Mouse (Mus musculus) brain, embryonic 14.5 days (tissue): ENCODE data around the gene Ankrd31. TPM values are rescaled to one million over a fixed set of nuclear protein-coding genes. Genes with fewer than 3 reads are reported as not detected.
"Not testable (repeated sequence)": the region's sequence is repeated elsewhere in the genome, so short reads cannot be mapped to it uniquely, and the experiment has no call there.

ENCODE experiments used
- DNase-seq: peaks from one replicate; pipeline ENCODE4 v3.0.0-alpha.2; 2011; ENCODE audit warnings: low read depth
- CTCF ChIP-seq: fragments of 200-500 bp; IDR thresholded peaks from 2 replicates; pipeline ENCODE4 v1.5.1; 2012; ENCODE audit warnings: inconsistent platforms, mild to moderate bottlenecking, moderate library complexity, borderline replicate concordance; ENCODE audit not compliant: insufficient read depth, insufficient read length; ENCODE audit errors: extremely low read depth
- POLR2A ChIP-seq: fragments of 200-500 bp; IDR thresholded peaks from 2 replicates; pipeline ENCODE4 v1.6.1; 2012; ENCODE audit warnings: mild to moderate bottlenecking, inconsistent platforms, borderline replicate concordance; ENCODE audit not compliant: poor library complexity, insufficient read depth, insufficient read length, severe bottlenecking; ENCODE audit errors: extremely low read depth
- polyA plus RNA-seq: library from polyadenylated mRNA; depleted of rRNA; stranded (reverse); fragments of >200 nt; gene quantifications from 2 replicates; pipeline ENCODE4 v1.2.3, GENCODE M21; 2012

Gene Ankrd31
- polyA plus RNA-seq, 1 experiment: 0.03 TPM

GRCm38 (mm10) chr13:96874071-96874470 lies 126.0 kb downstream of the Ankrd31 start:
- TF ChIP-seq POLR2A (no peak), CTCF (no peak)
- DNase-seq: no peak

GRCm38 (mm10) chr13:96878220-96879057 lies 130.4 kb downstream of the Ankrd31 start:
- TF ChIP-seq POLR2A (no peak), CTCF (no peak)
- peak; percentile 43 for DNase-seq

GRCm38 (mm10) chr13:96884534-96884933 lies 136.5 kb downstream of the Ankrd31 start:
- DNase-seq: no peak

GRCm38 (mm10) chr13:96889985-96890384 lies 141.9 kb downstream of the Ankrd31 start:
- TF ChIP-seq POLR2A (no peak), CTCF (no peak)
- DNase-seq: no peak

More at GRCm38 (mm10) chr13:96884534-96884933, 136.5 kb downstream of the Ankrd31 start:
- TF ChIP-seq POLR2A (no peak), CTCF (no peak)

GRCm38 (mm10) chr13:96895144-96895543 lies 147.1 kb downstream of the Ankrd31 start:
- DNase-seq: no peak
- no peak for TF ChIP-seq CTCF
- TF ChIP-seq POLR2A: no peak

GRCm38 (mm10) chr13:96906717-96907116 lies 158.6 kb downstream of the Ankrd31 start:
- no peak for DNase-seq
- TF ChIP-seq CTCF: no peak
- no peak for TF ChIP-seq POLR2A

GRCm38 (mm10) chr13:96911202-96911601 lies 163.1 kb downstream of the Ankrd31 start:
- no peak for TF ChIP-seq POLR2A
- no peak for TF ChIP-seq CTCF
- no peak for DNase-seq

GRCm38 (mm10) chr13:96923134-96923533 lies 175.1 kb downstream of the Ankrd31 start:
- not testable (repeated sequence) for DNase-seq

GRCm38 (mm10) chr13:96923999-96924961 lies 176.2 kb downstream of the Ankrd31 start, which contains the start of gene Gcnt4:
Gene Gcnt4 (plus strand): TSS chr13:96924689.
- DNase-seq: peak; percentile 58
- TF ChIP-seq CTCF (no peak), POLR2A (no peak)

- no peak for TF ChIP-seq CTCF
- no peak for TF ChIP-seq POLR2A
- peak; percentile 41 for DNase-seq
These were observed 177.1 kb downstream of the Ankrd31 start for GRCm38 (mm10) chr13:96924985-96925745.
